Mouse (Mus musculus): ENCODE results near the gene Ube2r2.

GRCm38 (mm10) chr4:41097381-41097780 is 38.2 kb upstream of the Ube2r2 start:
- no peak for TF ChIP-seq CTCF (IDR thresholded peaks at IDR 0.05; ENCODE audit: low read depth, low read length)
- no peak for TF ChIP-seq POLR2A (IDR thresholded peaks at IDR 0.05; ENCODE audit: borderline replicate concordance, low read depth, low read length)
